Mouse (Mus musculus): Measurements from ENCODE around the gene Csrp1.

The Csrp1 gene

GRCm38 (mm10) chr1:135698451-135698921, 21.4 kb upstream of the Csrp1 start:
- no peak for DNase-seq

DNA sequence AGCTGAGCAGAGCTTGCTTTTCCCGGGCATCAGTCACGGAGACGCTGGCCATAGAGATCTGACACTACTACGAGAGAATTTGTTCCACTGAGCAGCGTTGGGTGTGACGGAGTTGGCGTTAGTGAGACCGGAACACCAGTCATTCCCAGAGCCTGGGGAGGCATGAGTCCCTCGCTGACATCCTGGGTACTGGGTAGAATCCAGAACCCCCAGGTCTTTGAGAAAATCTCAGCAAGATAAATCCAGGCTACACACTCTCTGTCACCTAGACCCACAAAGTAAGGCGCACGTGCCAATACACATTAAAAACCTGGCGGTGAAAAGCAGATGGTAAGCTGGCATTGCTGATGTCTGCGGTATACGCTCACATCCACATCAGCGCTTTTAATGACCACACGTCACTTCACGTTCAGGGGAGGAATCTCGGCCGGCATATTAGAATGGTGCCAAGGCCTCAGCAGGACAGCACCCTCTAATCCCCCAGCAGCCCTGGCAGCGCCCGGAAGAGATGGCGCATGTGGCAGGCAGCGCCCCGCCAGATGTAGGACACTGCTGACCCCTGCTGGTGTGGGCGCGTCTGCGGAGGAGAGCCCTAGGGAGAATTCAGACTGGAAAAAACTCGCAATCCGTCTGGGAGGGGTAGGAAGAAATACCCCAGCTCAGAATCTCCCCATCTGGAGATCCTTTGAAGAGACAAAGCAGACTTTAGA, 20.7 kb upstream of the Csrp1 start:
- DNase-seq = peak; percentile 77

GRCm38 (mm10) chr1:135699892-135700291, 20.0 kb upstream of the Csrp1 start:
- DNase-seq = no peak

GRCm38 (mm10) chr1:135700605-135701004, 19.3 kb upstream of the Csrp1 start:
- DNase-seq = peak; percentile 65

GRCm38 (mm10) chr1:135701314-135701713, 18.5 kb upstream of the Csrp1 start:
- DNase-seq = no peak

GRCm38 (mm10) chr1:135702722-135703121, 17.1 kb upstream of the Csrp1 start:
- no peak for DNase-seq

DNA sequence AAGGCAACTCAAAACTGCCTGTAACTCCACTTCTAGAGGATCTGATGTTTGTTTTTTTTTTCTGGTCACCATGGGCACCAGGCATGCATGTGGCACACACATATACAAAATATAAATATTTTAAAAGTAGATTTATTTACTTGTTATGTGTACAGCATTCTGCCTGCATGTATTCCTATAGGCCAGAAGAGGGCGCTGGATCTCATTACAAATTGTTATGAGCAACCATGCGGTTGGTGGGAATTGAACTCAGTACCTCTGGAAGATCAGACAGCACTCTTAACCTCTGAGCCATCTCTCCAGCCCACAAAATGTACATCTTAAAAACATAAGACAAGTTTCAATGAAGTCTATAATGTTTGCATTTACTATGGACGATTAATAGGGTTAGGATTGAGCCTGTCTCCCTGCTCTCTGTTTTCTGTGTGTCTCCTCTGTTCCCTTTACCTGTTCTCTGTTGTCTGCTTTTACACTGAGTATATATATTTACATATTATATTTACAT, 15.5 kb upstream of the Csrp1 start:
- DNase-seq = no peak

GRCm38 (mm10) chr1:135708369-135708768, 11.5 kb upstream of the Csrp1 start:
- DNase-seq = no peak

GRCm38 (mm10) chr1:135711126-135711525, 8.7 kb upstream of the Csrp1 start:
- no peak for DNase-seq

GRCm38 (mm10) chr1:135714028-135714815, 5.6 kb upstream of the Csrp1 start:
- DNase-seq = no peak

GRCm38 (mm10) chr1:135714901-135715609, 4.8 kb upstream of the Csrp1 start:
- no peak for DNase-seq

DNA sequence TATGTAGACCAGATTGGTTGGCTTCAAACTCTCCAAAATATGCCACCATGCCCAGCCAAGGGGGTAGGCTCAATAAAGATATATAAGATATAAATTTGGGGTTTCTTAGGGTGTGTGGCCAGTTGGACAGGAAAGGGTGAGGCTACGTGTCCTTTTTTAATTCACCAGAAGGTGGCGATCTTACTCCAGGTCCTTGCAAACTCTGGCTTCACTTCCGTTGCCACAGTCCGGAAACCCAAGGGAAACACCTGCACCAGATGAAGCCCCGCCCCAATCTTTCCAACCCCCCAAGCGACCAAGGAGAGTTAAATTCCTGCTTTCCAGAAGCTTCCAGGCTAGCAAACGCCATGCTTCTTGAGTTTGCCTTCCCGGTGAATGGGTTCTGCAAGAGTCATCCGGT, 375 bp upstream of the Csrp1 start:
- no peak for DNase-seq

DNA sequence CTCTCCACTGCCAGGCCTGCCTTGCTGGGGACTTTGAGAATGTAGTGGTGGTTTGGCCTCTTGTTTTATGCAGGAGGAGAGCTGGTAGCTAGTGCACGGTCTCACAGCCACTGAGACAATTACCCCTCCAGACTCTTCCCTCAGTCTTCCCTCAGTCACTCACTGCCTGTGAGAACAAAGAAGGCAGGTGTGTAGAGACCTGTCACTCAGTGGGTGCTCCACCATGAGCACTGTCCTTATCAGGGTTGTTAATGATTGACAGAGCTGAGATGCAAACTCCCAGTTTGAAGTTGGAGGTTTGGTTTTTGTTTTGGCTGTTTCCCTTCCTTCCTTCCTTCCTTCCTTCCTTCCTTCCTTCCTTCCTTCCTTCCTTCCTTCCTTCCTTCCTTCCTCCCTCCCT, 3.2 kb downstream of the Csrp1 start:
- no peak for DNase-seq

DNA sequence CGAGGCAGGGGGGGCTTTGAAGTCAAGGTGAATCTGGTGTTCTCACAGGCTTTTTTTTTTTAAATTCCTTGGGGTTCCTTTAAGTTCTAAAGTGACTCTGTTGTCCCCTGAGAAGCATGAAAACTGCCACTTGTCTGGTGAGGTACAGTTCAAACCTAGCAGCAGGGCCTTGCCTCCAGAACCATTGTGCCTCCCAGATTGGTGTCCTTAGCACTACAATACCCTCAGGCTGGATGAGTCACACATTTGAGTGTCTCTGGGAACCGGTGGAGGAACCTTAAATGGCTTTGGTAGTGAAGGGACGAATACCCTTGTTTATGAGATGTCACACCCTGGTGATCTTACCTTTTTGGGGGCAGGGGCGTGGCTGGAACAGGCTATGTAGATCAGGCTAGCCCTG, 4.3 kb downstream of the Csrp1 start:
- no peak for DNase-seq

DNA sequence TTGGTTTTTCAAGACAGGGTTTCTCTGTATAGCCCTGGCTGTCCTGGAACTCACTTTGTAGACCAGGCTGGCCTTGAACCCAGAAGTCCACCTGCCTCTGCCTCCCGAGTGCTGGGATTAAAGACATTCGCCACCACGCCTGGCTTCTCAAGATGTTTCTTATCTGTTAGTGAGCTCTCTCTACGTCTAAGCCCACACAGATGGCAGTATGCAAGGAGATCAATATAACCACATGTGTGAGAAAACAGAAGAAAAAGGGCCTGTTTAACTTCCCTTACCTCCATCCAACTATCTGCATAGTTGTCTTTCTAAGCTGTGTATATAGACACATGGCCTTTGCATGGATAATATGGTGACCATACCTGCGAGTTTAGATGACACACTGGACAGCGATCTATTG, 5.5 kb downstream of the Csrp1 start:
- DNase-seq = no peak

DNA sequence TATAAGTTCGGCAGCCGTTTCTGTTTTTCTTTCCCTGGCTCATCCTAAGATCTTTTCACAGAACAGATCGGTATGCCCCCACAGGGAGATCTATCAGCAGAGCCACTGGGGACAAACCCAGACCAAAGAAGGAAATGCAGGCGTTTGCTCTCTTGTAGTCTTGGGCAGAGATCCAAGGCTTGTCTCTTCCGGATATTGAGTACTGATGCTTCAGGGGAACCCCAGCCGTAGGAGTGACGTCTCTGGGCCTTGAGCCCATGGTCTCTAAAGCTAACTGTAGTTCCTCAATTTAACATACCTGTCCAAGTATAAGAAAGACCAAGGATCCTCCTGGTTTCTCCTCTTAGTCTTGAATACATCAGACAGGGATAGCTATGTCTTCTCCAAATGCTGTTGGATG, 6.1 kb downstream of the Csrp1 start:
- DNase-seq = no peak

DNA sequence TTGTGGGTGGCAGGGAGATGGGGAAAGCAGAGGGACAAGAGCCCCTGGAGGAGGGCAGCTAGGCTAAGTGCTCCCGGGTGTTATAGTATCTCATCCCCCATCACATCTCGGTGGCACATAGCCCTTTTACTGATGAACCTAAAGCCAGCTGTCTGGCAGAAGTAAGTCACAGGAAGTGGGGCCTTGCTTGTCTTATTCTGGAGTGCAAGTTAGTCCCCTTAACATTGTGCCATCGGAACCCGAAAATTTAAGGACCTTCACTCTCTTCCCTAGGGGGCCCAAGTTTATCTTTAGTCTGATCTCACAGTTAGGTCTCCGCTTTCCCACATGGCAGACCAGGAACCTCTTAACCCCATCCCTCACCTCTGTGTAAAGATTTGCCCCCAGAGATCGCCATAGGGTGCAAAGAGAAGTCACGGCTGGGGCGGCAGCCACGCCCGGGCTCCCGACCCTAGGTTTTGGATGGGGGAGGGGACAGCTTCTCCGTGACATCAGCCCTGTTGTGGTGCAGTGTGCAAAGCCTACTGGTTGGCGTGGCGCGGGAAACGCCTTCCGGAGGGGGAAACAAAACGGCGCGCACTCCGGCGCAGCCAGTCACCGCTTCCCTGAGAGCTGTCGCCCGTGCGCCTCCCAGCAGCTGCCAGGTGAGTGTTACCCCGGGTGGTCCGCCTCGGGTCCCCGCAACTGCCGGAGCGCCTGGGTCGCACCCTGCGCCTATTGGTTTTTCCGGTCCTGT, 8.9 kb downstream of the Csrp1 start:
- peak; percentile 84 for DNase-seq

DNA sequence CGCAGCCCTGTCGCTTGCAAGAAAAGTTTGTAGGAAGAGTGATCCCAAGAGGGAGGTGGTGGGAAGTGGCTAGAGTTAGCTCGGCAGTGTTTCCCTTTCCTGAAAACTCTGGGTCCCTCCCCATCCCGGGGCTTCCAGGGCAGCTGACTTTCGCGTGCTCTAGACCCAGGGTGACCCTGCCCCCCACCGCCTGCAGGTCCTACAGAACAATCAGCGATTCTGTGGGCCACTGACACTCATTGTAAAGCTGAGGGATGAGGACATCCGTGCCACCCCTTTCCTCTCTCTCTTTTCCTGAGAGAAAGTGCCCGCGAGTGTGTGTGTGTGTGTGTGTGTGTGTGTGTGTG, 9.5 kb downstream of the Csrp1 start:
- DNase-seq = no peak

DNA sequence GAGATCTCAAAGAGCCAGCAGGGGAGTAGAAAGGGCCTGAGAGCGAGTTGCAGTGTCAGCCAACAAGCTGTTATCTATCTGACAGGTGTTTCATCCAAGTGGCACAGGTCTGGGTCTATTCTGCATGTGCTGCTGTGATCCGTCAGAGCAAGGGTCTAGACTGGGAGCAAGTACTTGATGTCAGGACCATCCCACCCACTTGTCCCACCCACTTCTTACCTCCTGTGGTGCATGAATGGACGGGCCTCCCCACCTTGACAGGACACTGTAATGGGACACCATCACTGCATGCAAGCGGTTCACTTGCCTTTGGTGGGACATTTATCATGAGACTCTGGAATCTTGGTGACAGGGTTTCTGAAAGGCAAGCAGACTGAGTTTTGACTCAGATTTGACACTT, 10.0 kb downstream of the Csrp1 start:
- no peak for DNase-seq

DNA sequence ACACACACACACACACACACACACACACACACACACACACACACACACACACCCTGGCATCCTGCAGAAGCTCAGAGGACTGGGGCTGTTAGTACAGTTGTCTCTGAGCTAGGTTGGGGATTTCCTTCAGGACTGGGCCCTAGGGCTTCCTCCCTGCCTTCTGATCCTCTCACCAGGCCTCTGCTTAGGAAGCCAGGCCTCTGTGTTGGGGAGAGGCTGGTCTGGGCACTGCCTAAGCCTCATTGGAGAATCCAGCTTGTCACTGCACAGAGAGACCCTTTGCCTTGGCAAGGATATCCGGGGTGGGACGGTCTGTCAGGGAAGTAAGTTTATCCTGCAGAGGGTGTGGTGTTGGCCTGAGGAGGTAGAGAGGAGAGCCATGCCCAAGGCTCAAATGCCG, 10.4 kb downstream of the Csrp1 start:
- no peak for DNase-seq

DNA sequence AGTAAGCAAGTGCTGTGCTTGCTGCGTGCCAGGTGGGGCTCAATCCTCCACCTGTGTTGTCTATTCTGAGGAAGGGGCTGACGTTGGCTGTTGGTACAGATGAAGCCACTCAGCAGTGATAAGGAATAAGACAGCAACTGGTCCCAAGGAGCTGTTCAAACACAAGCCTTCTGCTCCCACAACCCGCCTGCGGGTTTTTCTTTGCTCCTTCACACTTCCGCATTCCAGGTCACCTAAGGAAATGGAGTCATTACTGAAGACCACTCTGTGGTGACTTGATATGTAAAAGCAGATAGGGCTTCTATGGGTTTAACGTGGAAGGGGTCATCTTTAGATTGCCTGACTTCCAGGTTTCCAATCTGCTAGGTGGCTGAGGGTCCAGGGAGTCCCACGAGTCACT, 11.5 kb downstream of the Csrp1 start:
- DNase-seq = no peak

DNA sequence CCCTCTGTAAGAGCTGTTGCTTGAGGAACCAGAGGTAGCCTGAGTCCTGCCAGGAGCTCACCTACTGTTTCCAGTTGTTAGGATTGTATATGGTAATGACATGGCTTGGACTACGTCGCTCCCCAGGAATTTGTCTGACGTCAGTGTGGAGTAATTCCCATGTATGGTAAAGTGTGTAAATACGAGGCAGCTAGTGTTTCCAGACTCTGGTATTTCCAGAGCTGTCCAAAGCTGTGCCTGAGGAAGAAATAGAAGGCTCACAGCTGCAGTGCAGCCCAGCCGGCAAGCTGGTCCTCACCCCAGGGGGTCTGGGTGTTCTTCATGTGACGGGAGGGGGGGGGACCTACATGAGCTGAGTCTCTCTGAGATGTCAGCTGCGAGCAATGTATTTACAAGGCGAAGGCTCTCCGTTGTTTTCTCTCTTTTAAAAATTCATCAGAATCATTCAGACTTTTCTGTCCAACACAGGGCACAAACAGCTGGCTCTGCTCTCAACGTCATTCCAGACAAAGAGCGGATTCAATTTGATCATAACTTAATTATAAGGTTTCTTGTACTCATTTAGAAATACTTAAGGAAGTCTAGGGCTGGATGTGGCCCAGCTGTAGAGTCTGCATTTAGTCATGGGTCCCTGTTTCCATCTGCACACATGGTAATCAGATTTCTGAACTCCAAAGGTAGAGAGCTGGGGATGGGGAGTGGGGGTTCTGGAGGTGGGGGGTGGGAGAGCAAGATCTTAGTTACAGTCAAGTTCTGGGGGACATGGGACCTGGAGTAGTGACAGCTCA, 12.2 kb downstream of the Csrp1 start:
- DNase-seq = no peak

Data from right cerebral cortex, postnatal 25 days (tissue).